Mouse (Mus musculus) CH12.LX (cell line): ENCODE measurements around the gene Sirt3. TPM values are rescaled to one million over a fixed set of nuclear protein-coding genes. Genes with fewer than 3 reads are reported as not detected.

Experiments used
- DNase-seq: peaks from one replicate; pipeline ENCODE4 v3.0.0-alpha.2; 2013; ENCODE audit errors: extremely low read depth
- H3K27ac ChIP-seq: 2 replicates; pipeline ENCODE4 v1.5.1; 2012; ENCODE audit warnings: low read depth, mild to moderate bottlenecking, control low read depth, moderate library complexity; ENCODE audit not compliant: insufficient read depth
- H3K27me3 ChIP-seq: replicated peaks from 2 replicates; pipeline ENCODE3; 2012; ENCODE audit warnings: inconsistent platforms
- H3K36me3 ChIP-seq, 2 experiments: replicated peaks in 1 of 2; 2 replicates each; pipeline versions ENCODE3 to v1.6.1; 2012; ENCODE audit warnings: inconsistent platforms in 1 of 2, low read length in 1 of 2, mild to moderate bottlenecking in 1 of 2, mixed read lengths in 1 of 2, moderate library complexity in 1 of 2; ENCODE audit not compliant: control insufficient read depth in 1 of 2, insufficient read depth in 1 of 2
- H3K4me1 ChIP-seq, 2 experiments: 2 replicates each; pipeline ENCODE4 v1.6.1; 2012; ENCODE audit warnings: inconsistent platforms in 1 of 2, moderate library complexity in 1 of 2; ENCODE audit not compliant: insufficient read depth in 2 of 2, control insufficient read depth in 1 of 2
- H3K4me2 ChIP-seq: 2 replicates; pipeline ENCODE4 v1.6.1; 2012; ENCODE audit warnings: low read depth, mild to moderate bottlenecking, control low read depth; ENCODE audit not compliant: poor library complexity, insufficient read depth, severe bottlenecking
- H3K4me3 ChIP-seq, 3 experiments: fragments of 150-350 bp in 1 of 3; sonication (generic) in 1 of 3; replicated peaks in 1 of 3; 2 replicates each; pipeline versions ENCODE3 to v1.5.1; 2011 to 2012; ENCODE audit warnings: low read depth in 2 of 3, low read length in 2 of 3, mild to moderate bottlenecking in 2 of 3, moderate library complexity in 2 of 3, control low read depth in 1 of 3, improper control_type of control experiment in 1 of 3, inconsistent platforms in 1 of 3, mixed read lengths in 1 of 3; ENCODE audit not compliant: poor library complexity in 1 of 3
- H3K79me2 ChIP-seq: replicated peaks from 2 replicates; pipeline ENCODE4 v1.6.1; 2012; ENCODE audit warnings: mild to moderate bottlenecking, moderate library complexity; ENCODE audit not compliant: control insufficient read depth, poor library complexity, insufficient read depth, severe bottlenecking; ENCODE audit errors: extremely low read depth
- H3K9ac ChIP-seq: 2 replicates; pipeline ENCODE4 v1.6.1; 2012; ENCODE audit warnings: low read depth, mild to moderate bottlenecking, control low read depth, moderate library complexity; ENCODE audit not compliant: insufficient read depth
- H3K9me3 ChIP-seq: replicated peaks from 2 replicates; pipeline ENCODE3; 2012; ENCODE audit warnings: low read length, inconsistent platforms, mixed read lengths
- CHD1 ChIP-seq: IDR thresholded peaks from 2 replicates; pipeline ENCODE4 v1.6.1; 2012; ENCODE audit warnings: low read depth, low read length, improper control_type of control experiment, inconsistent platforms
- CTCF ChIP-seq, 2 experiments: IDR thresholded peaks in 1 of 2; conservative IDR thresholded peaks in 1 of 2; 2 replicates each; pipeline ENCODE4 v1.5.1; 2011 to 2012; ENCODE audit warnings: low read depth in 2 of 2, low read length in 2 of 2, improper control_type of control experiment in 1 of 2, inconsistent platforms in 1 of 2, mild to moderate bottlenecking in 1 of 2, moderate library complexity in 1 of 2
- ELF1 ChIP-seq: IDR thresholded peaks from 2 replicates; pipeline ENCODE4 v1.6.1; 2014; ENCODE audit warnings: low read depth, mild to moderate bottlenecking, inconsistent platforms, low read length, improper control_type of control experiment
- EP300 ChIP-seq: IDR thresholded peaks from 2 replicates; pipeline ENCODE4 v1.6.1; 2011; ENCODE audit warnings: low read length, improper control_type of control experiment
- HCFC1 ChIP-seq: IDR thresholded peaks from 2 replicates; pipeline ENCODE4 v1.6.1; 2012; ENCODE audit warnings: low read depth, mild to moderate bottlenecking, inconsistent platforms, low read length, improper control_type of control experiment
- MYC ChIP-seq: IDR thresholded peaks from 2 replicates; pipeline ENCODE4 v1.6.1; 2011; ENCODE audit warnings: low read depth, mild to moderate bottlenecking, improper control_type of control experiment, low read length
- NRF1 ChIP-seq: IDR thresholded peaks from 2 replicates; pipeline ENCODE4 v1.6.1; 2014; ENCODE audit warnings: low read depth, mild to moderate bottlenecking, inconsistent platforms, low read length, improper control_type of control experiment, moderate library complexity
- PAX5 ChIP-seq: IDR thresholded peaks from 2 replicates; pipeline ENCODE4 v1.6.1; 2012; ENCODE audit warnings: low read length, inconsistent platforms, mixed read lengths
- TCF12 ChIP-seq: IDR thresholded peaks from 2 replicates; pipeline ENCODE4 v1.6.1; 2014; ENCODE audit warnings: low read depth, mild to moderate bottlenecking, inconsistent platforms, low read length, improper control_type of control experiment
- USF1 ChIP-seq: IDR thresholded peaks from 2 replicates; pipeline ENCODE4 v1.6.1; 2014; ENCODE audit warnings: low read depth, mild to moderate bottlenecking, inconsistent platforms, low read length, improper control_type of control experiment
- ZC3H11A ChIP-seq: IDR thresholded peaks from 2 replicates; pipeline ENCODE4 v1.6.1; 2012; ENCODE audit warnings: low read depth, mild to moderate bottlenecking, inconsistent platforms, low read length, improper control_type of control experiment
- ZKSCAN1 ChIP-seq: IDR thresholded peaks from 2 replicates; pipeline ENCODE4 v1.6.1; 2012; ENCODE audit warnings: low read depth, inconsistent platforms, low read length, improper control_type of control experiment, borderline replicate concordance
- dilution Hi-C: fragments of 300-500 bp; cut with MboI; formaldehyde crosslinking; loops from 2 replicates; pipeline ENCODE4 v1.14.3; 2020; ENCODE audit warnings: low sequenced_read_pairs; ENCODE audit not compliant: extremely low pct_unique_long_range_greater_than_20kb, extremely low pct_ligation_motif_present
- in situ Hi-C: fragments of 300-500 bp; cut with MboI; formaldehyde crosslinking; loops from 3 replicates; pipeline ENCODE4 v1.14.3; 2019; ENCODE audit warnings: low sequenced_read_pairs, low pct_ligation_motif_present, low pct_unique_long_range_greater_than_20kb, mixed read lengths
- polyA plus RNA-seq: library from polyadenylated mRNA; unstranded; fragments of >175 nt; gene quantifications from 2 replicates; pipeline ENCODE4 v1.2.1, GENCODE M21; 2012; ENCODE audit warnings: low read depth; ENCODE audit not compliant: insufficient read length
- total RNA-seq, 2 experiments: library from RNA; depleted of rRNA; stranded (reverse); fragments of 300-350 nt in 1 of 2; fragments of >200 nt in 1 of 2; gene quantifications; 2 replicates each; pipeline ENCODE4 v1.2.3; 2012 to 2014

Sirt3 gene
- total and polyA plus RNA-seq, 3 experiments, result 12.6 to 23.7 (median 16.6) TPM

DNA sequence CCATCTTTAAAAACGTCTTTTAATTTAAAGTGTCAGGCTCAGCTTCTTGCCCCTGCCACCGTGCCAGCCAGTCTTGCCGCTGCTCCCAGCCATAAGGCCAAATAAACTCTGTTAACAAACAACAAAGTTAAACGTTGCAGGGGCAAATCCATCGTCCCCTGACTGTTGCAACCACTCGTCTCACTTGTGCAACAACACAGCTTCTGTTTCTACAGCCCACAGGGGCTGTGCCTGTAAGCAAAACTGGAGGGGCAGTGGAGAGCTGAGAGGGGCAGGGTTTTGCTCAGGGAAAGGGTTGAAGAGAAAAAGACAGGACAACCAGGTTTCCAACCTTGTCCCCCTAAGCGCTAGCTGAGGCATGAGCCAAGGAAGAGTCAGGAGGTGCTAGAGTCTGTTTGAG lies 26.1 kb upstream of the Sirt3 start:
- DNase-seq, result no peak
- no peaks in the 10 kb centered on the region for H3K9me3 ChIP-seq
- H3K9ac ChIP-seq, result no peak overlapping the region
- TF ChIP-seq ELF1 (no peak), PAX5 (no peak), ZC3H11A (no peak), NRF1 (no peak), EP300 (no peak), MYC (no peak), HCFC1 (no peak), CHD1 (no peak), USF1 (no peak)
- H3K27me3 ChIP-seq, result peaks cover 5% of the 10 kb centered on the region
- H3K27ac ChIP-seq, result no peak overlapping the region
- no peaks in the 10 kb centered on the region for H3K79me2 ChIP-seq
- in situ Hi-C loops, result no loop called here
- H3K36me3 ChIP-seq, result no peaks in the 10 kb centered on the region
- no peak overlapping the region for H3K4me2 ChIP-seq
- H3K4me1 ChIP-seq, result peaks cover 2 to 13% of the 10 kb centered on the region in 2 experiments; a peak in 3 of 4 replicates
- no peak overlapping the region for H3K4me3 ChIP-seq
- dilution Hi-C loops, result no loop called here

DNA sequence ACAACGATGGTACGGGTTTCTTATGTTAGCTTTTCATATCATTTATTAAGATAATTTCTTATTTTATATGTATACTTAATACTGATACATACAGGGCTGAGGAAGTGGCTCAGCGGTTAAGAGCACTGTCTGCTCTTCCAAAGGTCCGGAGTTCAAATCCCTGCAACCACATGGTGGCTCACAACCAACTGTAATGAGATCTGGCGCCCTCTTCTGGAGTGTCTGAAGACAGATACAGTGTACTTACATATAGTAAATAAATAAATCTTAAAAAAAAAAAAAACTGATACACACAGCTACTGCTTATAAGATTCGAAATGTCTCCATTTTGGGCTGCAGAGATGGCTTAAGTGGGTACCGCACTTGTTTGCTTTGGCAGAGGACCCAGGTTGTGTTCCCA lies 25.6 kb upstream of the Sirt3 start:
- dilution Hi-C loops, result no loop called here
- no peak overlapping the region for H3K4me3 ChIP-seq
- H3K79me2 ChIP-seq, result no peaks in the 10 kb centered on the region
- no peak overlapping the region for H3K4me2 ChIP-seq
- H3K36me3 ChIP-seq, result no peaks in the 10 kb centered on the region
- no peak overlapping the region for H3K27ac ChIP-seq
- TF ChIP-seq PAX5, result no peak
- TF ChIP-seq CTCF (conservative IDR thresholded peaks at IDR 0.05 in 1 of 2, IDR thresholded peaks at IDR 0.05 in 1 of 2; ENCODE audit: low read depth in 2 of 2, low read length in 2 of 2), result peak in 1 of 2 experiments; percentile 54; a peak in 2 of 4 replicates
- no peak overlapping the region for H3K9ac ChIP-seq
- in situ Hi-C loops, result no loop called here
- no peak for DNase-seq
- peaks cover 5% of the 10 kb centered on the region for H3K27me3 ChIP-seq
- H3K4me1 ChIP-seq, result peaks cover 2 to 13% of the 10 kb centered on the region in 2 experiments; a peak in 3 of 4 replicates
- H3K9me3 ChIP-seq, result no peaks in the 10 kb centered on the region

DNA sequence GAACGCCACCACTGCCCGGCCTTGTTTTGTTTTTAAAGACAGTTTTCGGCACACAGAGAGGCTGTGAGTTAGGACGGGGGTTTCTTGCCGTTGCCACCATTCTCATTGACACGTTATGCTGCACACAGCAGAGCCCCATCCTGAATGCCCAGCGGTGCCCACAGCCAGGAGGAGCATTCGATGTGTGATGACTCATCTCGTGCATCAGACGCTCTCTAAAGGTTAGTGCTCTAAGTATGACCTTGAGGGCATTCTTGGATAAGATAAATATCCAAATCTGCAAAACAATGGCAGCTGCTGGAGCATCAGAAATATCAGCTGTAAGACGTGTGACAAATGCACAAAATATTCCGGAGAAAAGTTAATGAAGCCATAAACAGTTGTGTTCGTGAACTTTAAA lies 25.0 kb upstream of the Sirt3 start:
- H3K36me3 ChIP-seq, result no peaks in the 10 kb centered on the region
- no peak for DNase-seq
- in situ Hi-C loops, result no loop called here
- no peak overlapping the region for H3K27ac ChIP-seq
- no peak overlapping the region for H3K9ac ChIP-seq
- peaks cover 2 to 10% of the 10 kb centered on the region in 2 experiments; a peak in 3 of 4 replicates for H3K4me1 ChIP-seq
- H3K4me3 ChIP-seq, result no peak overlapping the region
- no peak overlapping the region for H3K4me2 ChIP-seq
- TF ChIP-seq NRF1, result no peak
- no peak for TF ChIP-seq ELF1
- TF ChIP-seq TCF12, result no peak
- no peak for TF ChIP-seq CHD1
- no peak for TF ChIP-seq ZKSCAN1
- H3K79me2 ChIP-seq, result no peaks in the 10 kb centered on the region
- no peaks in the 10 kb centered on the region for H3K9me3 ChIP-seq
- H3K27me3 ChIP-seq, result peaks cover 5% of the 10 kb centered on the region
- dilution Hi-C loops, result no loop called here
